Mouse (Mus musculus) left cerebral cortex, postnatal 36 days (tissue): Measurements from ENCODE around the gene Lrrc74a. TPM values are rescaled to one million over a fixed set of nuclear protein-coding genes. Genes with fewer than 3 reads are reported as not detected.
A peak's percentile ranks its signal among the peaks of the same experiment; 100 is the strongest.

Experiments
- DNase-seq, 2 experiments: peaks; one replicate each; pipeline ENCODE4 v3.0.0; 2021 to 2022; ENCODE audit warnings: low spot score in 2 of 2, mixed read lengths in 1 of 2
- intact Hi-C: fragments of 180-260 bp; cut with DNase I; formaldehyde crosslinking; loops from one replicate; pipeline ENCODE4 v1.15.1; 2025
- total RNA-seq, 2 experiments: library from RNA; stranded (reverse); gene quantifications; 2 replicates each; pipeline ENCODE4 v1.2.3; 2021

Lrrc74a gene
- total RNA-seq, 2 experiments from 2014 or later, result not detected

- peak; percentile 62 to 79 for DNase-seq
- intact Hi-C loops, result no loop called here
Measured at GRCm38 (mm10) chr12:86715401-86715800, 18.8 kb upstream of the Lrrc74a start.

GRCm38 (mm10) chr12:86716962-86717361 lies 17.2 kb upstream of the Lrrc74a start:
- DNase-seq, result no peak
- intact Hi-C loops, result no loop called here

GRCm38 (mm10) chr12:86719961-86720639 lies 14.1 kb upstream of the Lrrc74a start:
- intact Hi-C loops, result no loop called here
- DNase-seq, result no peak

DNA sequence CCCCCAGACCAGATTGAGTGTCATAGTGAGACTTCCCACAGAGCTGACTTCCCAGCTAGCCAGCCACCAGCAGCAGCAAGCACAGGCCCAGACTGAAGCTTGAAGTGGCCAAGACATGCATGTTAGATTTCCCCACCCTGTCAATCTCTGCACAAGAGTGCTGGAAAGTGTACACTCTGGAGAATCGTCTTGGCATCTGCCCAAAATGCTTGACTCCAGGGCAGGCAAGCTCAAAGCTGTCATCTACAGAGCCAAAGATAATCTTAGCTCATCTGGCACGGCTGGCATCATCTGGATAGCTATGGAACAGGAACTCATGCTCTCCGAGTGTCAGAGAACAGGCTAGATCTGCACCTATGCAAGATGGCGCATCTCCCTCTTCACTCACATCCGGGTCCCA lies 12.7 kb upstream of the Lrrc74a start:
- intact Hi-C loops, result no loop called here
- no peak for DNase-seq

- intact Hi-C loops, result no loop called here
- DNase-seq, result no peak
Measured at GRCm38 (mm10) chr12:86724300-86724699, 9.9 kb upstream of the Lrrc74a start.

DNA sequence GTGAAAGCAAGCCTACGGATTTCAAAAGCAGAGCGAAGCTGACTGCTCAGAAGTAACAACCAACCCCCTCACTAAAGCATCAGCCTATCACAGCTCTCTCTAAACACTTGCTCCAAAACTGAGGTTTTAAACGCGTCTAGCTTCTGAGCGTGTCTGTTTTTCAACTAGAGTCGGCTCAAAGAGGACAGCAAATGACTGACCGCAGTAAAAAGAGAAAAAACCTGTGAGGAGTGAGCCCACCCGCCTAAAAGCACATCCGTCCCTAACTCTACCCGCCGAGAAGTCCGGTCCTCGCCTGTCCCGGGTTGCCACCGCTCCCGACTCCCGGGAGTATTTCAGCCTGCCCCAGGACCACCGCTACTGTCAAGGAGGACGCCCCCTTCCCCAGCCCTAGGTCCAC lies 8.5 kb upstream of the Lrrc74a start:
- intact Hi-C loops, result no loop called here
- peak; percentile 21 to 26 for DNase-seq

DNA sequence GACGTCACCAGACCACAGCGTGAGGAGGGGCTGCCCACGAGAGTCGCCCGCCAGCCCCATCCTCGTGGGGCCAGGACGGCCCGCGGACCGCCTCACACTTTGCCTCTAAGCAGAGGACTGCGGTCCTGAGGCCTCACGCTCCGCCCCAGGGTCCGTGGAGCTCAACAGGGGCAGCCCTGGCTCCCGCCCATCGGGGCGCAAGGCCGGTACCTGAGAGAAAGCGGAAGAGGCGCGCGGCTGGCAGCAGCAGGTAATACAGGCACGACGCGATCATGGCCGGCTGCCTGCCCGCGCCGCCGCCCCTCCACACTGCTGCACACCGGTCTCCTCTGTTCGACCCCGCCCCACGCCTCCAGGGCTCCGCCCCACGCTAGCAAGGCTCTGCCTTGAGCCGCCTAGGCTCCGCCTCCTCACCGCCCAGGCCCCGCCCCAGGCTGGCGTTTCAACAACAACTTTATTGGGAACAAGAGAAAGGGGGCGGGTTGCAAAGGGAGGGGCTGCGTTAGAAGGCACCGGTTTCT lies 8.0 kb upstream of the Lrrc74a start, which contains the start of gene Angel1:
TSS of gene Angel1 (minus strand) at position 341 of the 521 bp plus-strand sequence.
- peak; percentile 91 to 94 for DNase-seq

DNA sequence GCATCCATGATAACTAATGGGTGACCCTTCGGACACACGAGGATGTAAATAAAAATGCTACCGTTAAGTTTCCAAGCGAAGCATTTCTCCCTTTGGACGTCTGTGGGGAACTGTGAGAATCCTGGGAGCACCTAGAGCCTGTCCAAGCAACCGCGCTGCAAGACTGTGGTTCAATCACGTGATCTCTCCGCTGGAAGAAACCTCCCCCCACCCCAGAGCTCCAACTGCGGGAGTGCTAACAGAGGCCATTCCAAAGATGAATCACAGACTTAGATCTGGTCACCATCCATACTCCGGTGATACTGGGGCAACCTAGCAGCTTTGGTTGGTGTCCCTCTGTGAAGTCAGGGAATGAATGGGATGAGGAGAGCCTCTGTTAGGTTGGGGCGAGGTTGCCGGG lies 26.9 kb downstream of the Lrrc74a start:
- intact Hi-C loops, result no loop called here

More for the DNA sequence above, 8.0 kb upstream of the Lrrc74a start, which contains the start of gene Angel1:
- intact Hi-C loops, result no loop called here

DNA sequence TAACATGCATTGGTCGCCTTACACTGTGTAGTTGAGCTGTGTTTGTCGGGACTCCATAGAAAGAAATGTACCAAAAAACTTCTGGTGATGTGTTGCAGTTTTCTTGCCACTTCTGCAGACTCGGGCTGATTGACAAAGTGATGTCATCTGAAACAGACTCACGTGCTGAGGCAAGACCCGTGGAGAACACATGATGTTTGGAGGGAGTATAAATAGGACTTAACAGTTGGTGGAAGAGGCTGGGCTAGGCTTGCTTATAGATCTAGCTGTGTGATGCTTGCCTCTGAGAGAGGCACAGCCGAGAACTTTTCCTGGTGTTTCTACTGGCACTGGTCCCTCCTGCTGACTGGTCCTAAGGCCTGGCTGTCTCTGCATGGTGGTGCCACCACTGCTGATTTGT lies 29.9 kb downstream of the Lrrc74a start:
- no peak for DNase-seq
- intact Hi-C loops, result no loop called here

More for the DNA sequence above, 26.9 kb downstream of the Lrrc74a start:
- no peak for DNase-seq

DNA sequence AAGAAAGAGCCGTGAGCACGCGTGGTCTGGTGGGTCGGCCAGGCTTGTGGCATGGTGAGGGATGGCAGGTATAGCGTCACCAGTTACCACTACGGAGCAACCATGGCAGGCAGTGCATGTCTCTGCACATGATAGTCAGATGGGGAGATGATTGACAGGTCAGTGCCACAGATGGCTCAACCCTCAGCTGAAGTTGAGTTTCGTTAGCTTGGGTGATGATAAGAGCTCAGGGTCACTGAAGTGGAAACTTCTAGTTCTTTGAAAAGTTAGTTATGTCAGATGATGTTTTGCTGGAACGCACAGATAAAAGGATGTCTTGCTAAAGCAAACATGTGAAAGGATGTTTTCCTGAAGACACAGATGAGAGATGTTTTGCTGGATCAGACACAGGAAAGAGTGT lies 32.3 kb downstream of the Lrrc74a start:
- no peak for DNase-seq
- intact Hi-C loops, result loop anchor here (5.0 kb wide), 1 partner anchor 286 kb away; no protein-coding TSS in a partner anchor

DNA sequence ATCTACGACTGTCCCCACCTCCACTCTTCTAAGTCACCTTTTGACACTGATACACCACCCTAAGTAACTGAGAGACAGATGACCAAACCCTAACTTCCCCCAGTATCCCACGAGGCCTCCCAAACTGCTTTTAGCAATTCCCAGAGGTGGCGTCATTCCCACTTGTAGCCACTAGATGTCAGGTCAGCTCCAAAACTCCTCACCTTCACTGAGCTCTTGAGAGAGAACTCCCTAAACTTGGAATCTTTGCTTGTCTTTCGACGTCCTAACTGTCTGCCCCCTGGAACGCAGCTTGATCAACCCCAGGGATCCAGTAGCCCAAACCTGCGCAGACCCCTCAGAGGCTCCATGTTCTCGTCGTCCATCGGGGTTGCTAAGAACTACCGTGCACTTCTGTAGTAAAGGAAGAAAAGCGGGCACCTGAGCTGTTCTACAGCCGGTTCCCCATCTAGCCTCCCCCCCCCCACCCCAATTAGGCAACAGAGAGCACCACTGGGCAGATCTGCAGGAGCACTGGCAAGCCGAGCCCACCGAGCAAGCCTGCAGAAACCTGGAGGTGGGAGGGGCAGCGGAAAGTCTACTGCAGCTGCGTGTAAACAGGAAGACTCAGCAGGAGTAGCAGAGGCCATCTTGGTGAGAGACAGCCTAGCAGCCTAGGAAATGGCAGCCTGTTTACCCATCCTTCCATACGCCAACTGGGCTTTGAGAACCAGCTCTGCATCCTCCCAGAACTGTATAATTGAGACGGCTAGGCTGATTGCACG lies 33.9 kb downstream of the Lrrc74a start:
- peak in 1 of 2 experiments; percentile 53 for DNase-seq
- intact Hi-C loops, result loop anchor here (5.0 kb wide), 1 partner anchor 284 kb away; no protein-coding TSS in a partner anchor

DNA sequence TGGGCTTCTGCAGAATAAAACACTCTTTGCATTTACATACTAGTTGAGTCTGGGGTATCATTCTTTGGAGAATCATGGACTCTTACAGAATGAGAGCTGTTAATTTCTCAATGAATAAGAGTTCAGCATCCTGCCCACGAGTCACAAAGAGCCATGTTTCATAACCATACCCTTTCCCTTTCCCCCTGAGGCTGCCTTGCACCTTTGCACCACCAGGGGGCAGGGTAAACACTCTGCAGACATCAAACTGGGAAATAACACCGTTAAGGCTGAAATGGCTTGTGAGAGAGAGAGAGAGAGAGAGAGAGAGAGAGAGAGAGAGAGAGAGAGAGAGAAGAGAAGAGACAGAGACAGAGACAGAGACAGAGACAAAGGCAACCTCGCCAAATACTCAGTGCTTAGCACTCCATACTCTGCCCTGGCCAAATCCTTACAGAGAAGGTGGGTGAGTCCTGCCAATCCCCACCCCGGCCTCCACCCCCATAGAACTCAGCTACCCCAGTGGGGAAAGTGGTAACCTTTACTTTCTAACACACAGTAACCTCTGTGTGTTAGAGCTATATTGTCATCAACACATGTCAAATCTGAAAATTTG lies 34.9 kb downstream of the Lrrc74a start:
- intact Hi-C loops, result loop anchor here (5.0 kb wide), 1 partner anchor 283 kb away; no protein-coding TSS in a partner anchor
- peak; percentile 81 to 86 for DNase-seq

GRCm38 (mm10) chr12:86769819-86770218 lies 35.6 kb downstream of the Lrrc74a start:
- no peak for DNase-seq
- intact Hi-C loops, result loop anchor here (5.0 kb wide), 3 partner anchors 152 to 282 kb away; partner anchors contain the start of gene Cipc

GRCm38 (mm10) chr12:86770261-86770670 lies 36.1 kb downstream of the Lrrc74a start:
- intact Hi-C loops, result loop anchor here (5.0 kb wide), 2 partner anchors 152 to 177 kb away; partner anchors contain the start of gene Cipc
- no peak for DNase-seq

GRCm38 (mm10) chr12:86770927-86771326 lies 36.8 kb downstream of the Lrrc74a start:
- intact Hi-C loops, result loop anchor here (5.0 kb wide), 2 partner anchors 151 to 176 kb away; partner anchors contain the start of gene Cipc
- DNase-seq, result no peak

DNA sequence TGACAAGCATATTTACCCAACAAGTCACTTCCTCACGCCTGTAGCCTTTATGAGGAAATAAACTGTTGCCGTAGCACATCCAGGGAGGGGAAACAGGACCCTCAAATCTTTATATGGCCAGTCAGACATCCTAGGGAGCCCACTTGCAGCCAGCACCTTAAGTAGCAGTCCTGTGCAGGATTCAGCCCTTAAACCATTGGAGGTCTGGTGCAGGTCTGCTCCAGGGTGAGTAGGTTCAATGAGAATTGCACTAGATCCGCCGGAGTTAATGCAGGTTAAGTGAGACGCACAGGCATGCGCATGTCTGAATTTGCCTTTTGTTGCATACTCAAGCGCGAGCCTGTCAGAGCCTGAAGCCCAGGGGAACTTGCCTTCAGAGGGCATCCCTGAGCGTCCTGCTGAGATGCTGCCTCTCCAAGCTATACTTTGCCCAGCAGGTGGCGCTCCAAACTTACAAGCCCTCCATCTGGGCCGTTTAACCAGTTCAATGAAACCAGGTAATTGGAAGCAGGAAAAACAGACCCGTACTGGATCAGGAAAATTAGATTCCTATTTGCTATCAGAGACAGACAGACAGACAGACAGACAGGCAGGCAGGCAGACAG lies 37.8 kb downstream of the Lrrc74a start:
- intact Hi-C loops, result loop anchor here (5.0 kb wide), 2 partner anchors 150 to 175 kb away; partner anchors contain the start of gene Cipc
- peak; percentile 89 to 90 for DNase-seq

GRCm38 (mm10) chr12:86772551-86772950 lies 38.4 kb downstream of the Lrrc74a start:
- no peak for DNase-seq
- intact Hi-C loops, result loop anchor here (5.0 kb wide), 2 partner anchors 150 to 175 kb away; partner anchors contain the start of gene Cipc

DNA sequence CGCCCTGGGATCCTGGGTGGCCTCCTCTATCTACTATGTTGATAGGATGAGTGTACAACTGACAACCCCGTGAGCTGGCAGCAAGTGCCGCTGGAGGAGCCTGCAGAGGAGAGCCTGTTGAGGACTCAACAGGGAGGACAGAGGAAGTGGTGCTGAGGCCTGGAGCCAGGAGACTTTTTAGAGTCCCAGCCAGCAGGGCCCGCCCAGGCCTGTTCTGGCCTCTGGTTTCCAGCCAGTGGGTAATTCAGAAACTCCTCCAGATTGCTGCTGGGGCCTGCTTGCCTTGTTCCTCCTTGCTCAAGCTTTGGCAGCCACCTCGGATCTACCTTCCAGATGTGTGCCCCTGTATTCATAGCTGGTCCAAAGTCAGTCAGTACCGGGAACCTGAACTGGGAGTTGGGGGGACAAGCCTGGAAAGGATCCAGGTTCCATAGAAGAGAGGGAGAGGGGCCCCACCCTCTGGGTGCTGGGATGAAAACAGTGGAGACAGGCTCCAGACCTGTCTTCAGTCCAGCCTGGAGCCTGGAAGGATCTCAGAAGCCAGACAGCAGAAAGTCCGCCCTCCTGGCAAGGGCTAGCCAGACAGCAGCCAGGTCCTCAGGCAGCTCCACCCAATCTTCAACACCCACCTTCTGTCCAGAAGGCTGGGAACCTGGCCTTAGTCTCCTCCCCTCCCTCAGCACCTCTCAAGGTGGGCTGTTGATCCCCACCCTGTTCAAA lies 41.6 kb downstream of the Lrrc74a start:
- DNase-seq, result no peak
- intact Hi-C loops, result no loop called here
